Mouse (Mus musculus) limb, embryonic 13.5 days (tissue): ENCODE measurements at regions not wholly inside any gene's neighbourhood (a gene's known extent, or its start where the extent isn't known, plus 50 kb on each side); places are given as distances from the start of the nearest gene placed in this dataset.

Experiments used
- ATAC-seq: fragments of 200-750 bp; cut with Nextera tagmentation; 2 replicates; pipeline ENCODE4 v1.8.0; 2017; ENCODE audit warnings: low read depth, moderate number of reproducible peaks, moderate TSS enrichment; ENCODE audit not compliant: low FRiP score
- H3K27ac ChIP-seq: fragments of 300-500 bp; sonication (generic); 2 replicates; pipeline ENCODE4 v1.5.1; 2015; ENCODE audit warnings: inconsistent platforms, mild to moderate bottlenecking, moderate library complexity
- H3K27me3 ChIP-seq: fragments of 300-500 bp; sonication (generic); 2 replicates; pipeline ENCODE4 v1.6.1; 2015; ENCODE audit warnings: mild to moderate bottlenecking, inconsistent platforms
- H3K36me3 ChIP-seq: fragments of 300-500 bp; sonication (generic); 2 replicates; pipeline ENCODE4 v1.6.1; 2015; ENCODE audit warnings: inconsistent platforms, mild to moderate bottlenecking, moderate library complexity
- H3K4me1 ChIP-seq: fragments of 300-500 bp; sonication (generic); 2 replicates; pipeline ENCODE4 v1.6.1; 2015; ENCODE audit warnings: inconsistent platforms
- H3K4me2 ChIP-seq: fragments of 300-500 bp; sonication (generic); replicated peaks from 2 replicates; pipeline ENCODE4 v1.6.1; 2015; ENCODE audit warnings: inconsistent platforms, mild to moderate bottlenecking, moderate library complexity
- H3K4me3 ChIP-seq: fragments of 300-500 bp; sonication (generic); 2 replicates; pipeline ENCODE4 v1.5.1; 2015; ENCODE audit warnings: moderate library complexity, mild to moderate bottlenecking, inconsistent platforms
- H3K9ac ChIP-seq: fragments of 300-500 bp; sonication (generic); 2 replicates; pipeline ENCODE4 v1.6.1; 2015; ENCODE audit warnings: mild to moderate bottlenecking, inconsistent platforms
- H3K9me3 ChIP-seq: fragments of 300-500 bp; sonication (generic); 2 replicates; pipeline ENCODE4 v1.6.1; 2016; ENCODE audit warnings: inconsistent platforms
- WGBS: fragments of 180-500 bp; shearing (Covaris S2); methylation state at CpG from one replicate; pipeline ENCODE4 v1.1.7; 2015; 5-methylcytosine and 5-hydroxymethylcytosine counted together

- ATAC-seq, result no peak
- Histone ChIP-seq H3K4me1 (peaks cover 29% of the 10 kb centered on the region), H3K27me3 (no peaks in the 10 kb centered on the region), H3K4me3 (no peak overlapping the region), H3K36me3 (no peaks in the 10 kb centered on the region), H3K9ac (no peak overlapping the region), H3K27ac (no peak overlapping the region), H3K9me3 (no peaks in the 10 kb centered on the region), H3K4me2 (no peak overlapping the region)
- WGBS, result 27% methylated on average over 4 of the region's 4 CpGs
These were observed 163.0 kb upstream of the Tbx18 start for GRCm38 (mm10) chr9:87894051-87894450.

GRCm38 (mm10) chr9:87894596-87894995, 163.5 kb upstream of the Tbx18 start:
- Histone ChIP-seq H3K27ac (no peak overlapping the region), H3K36me3 (no peaks in the 10 kb centered on the region), H3K4me3 (no peak overlapping the region), H3K9ac (no peak overlapping the region), H3K4me2 (no peak overlapping the region), H3K9me3 (no peaks in the 10 kb centered on the region), H3K4me1 (peaks cover 29% of the 10 kb centered on the region), H3K27me3 (no peaks in the 10 kb centered on the region)
- no peak for ATAC-seq
- WGBS, result 58% methylated on average over 3 of the region's 3 CpGs

- Histone ChIP-seq H3K4me3 (no peak overlapping the region), H3K4me1 (peaks cover 36% of the 10 kb centered on the region), H3K9ac (no peak overlapping the region), H3K9me3 (no peaks in the 10 kb centered on the region), H3K27me3 (no peaks in the 10 kb centered on the region), H3K4me2 (no peak overlapping the region), H3K36me3 (no peaks in the 10 kb centered on the region), H3K27ac (no peak overlapping the region)
- 75% methylated on average over 4 of the region's 4 CpGs for WGBS
- no peak for ATAC-seq
These were observed 164.5 kb upstream of the Tbx18 start for GRCm38 (mm10) chr9:87895526-87895925.

GRCm38 (mm10) chr9:87897336-87897735, 166.3 kb upstream of the Tbx18 start:
- no peak overlapping the region for H3K27ac ChIP-seq
- no peak for ATAC-seq
- no peak overlapping the region for H3K4me2 ChIP-seq
- no peaks in the 10 kb centered on the region for H3K27me3 ChIP-seq
- no peak overlapping the region for H3K9ac ChIP-seq
- H3K36me3 ChIP-seq, result no peaks in the 10 kb centered on the region
- H3K4me1 ChIP-seq, result peaks cover 41% of the 10 kb centered on the region
- 60% methylated on average over 3 of the region's 3 CpGs for WGBS
- no peak overlapping the region for H3K4me3 ChIP-seq
- H3K9me3 ChIP-seq, result no peaks in the 10 kb centered on the region

GRCm38 (mm10) chr9:87899368-87899767, 168.3 kb upstream of the Tbx18 start:
- Histone ChIP-seq H3K27ac (no peak overlapping the region), H3K36me3 (no peaks in the 10 kb centered on the region), H3K4me3 (no peak overlapping the region), H3K9me3 (no peaks in the 10 kb centered on the region), H3K4me2 (no peak overlapping the region), H3K27me3 (no peaks in the 10 kb centered on the region), H3K4me1 (peaks cover 37% of the 10 kb centered on the region), H3K9ac (no peak overlapping the region)
- WGBS, result 30% methylated on average over 5 of the region's 5 CpGs
- ATAC-seq, result peak; percentile 80

GRCm38 (mm10) chr9:87899800-87900199, 168.7 kb upstream of the Tbx18 start:
- no peaks in the 10 kb centered on the region for H3K9me3 ChIP-seq
- H3K4me1 ChIP-seq, result peaks cover 34% of the 10 kb centered on the region
- H3K4me3 ChIP-seq, result no peak overlapping the region
- H3K36me3 ChIP-seq, result no peaks in the 10 kb centered on the region
- H3K27ac ChIP-seq, result no peak overlapping the region
- 49% methylated on average over 7 of the region's 7 CpGs for WGBS
- ATAC-seq, result peak; percentile 71; the same call in 1 of the 2 replicates
- H3K9ac ChIP-seq, result no peak overlapping the region
- no peaks in the 10 kb centered on the region for H3K27me3 ChIP-seq
- no peak overlapping the region for H3K4me2 ChIP-seq

GRCm38 (mm10) chr9:87921291-87921690, 190.2 kb upstream of the Tbx18 start:
- Histone ChIP-seq H3K4me1 (no peaks in the 10 kb centered on the region), H3K9ac (no peak overlapping the region), H3K36me3 (no peaks in the 10 kb centered on the region), H3K9me3 (no peaks in the 10 kb centered on the region), H3K27ac (no peak overlapping the region), H3K4me2 (no peak overlapping the region), H3K27me3 (no peaks in the 10 kb centered on the region), H3K4me3 (no peak overlapping the region)
- no peak for ATAC-seq
- WGBS, result 83% methylated on average over 8 of the region's 8 CpGs

- H3K4me3 ChIP-seq, result no peak overlapping the region
- no peak overlapping the region for H3K9ac ChIP-seq
- ATAC-seq, result no peak
- no peaks in the 10 kb centered on the region for H3K36me3 ChIP-seq
- H3K27me3 ChIP-seq, result no peaks in the 10 kb centered on the region
- H3K4me2 ChIP-seq, result no peak overlapping the region
- H3K27ac ChIP-seq, result no peak overlapping the region
- no peaks in the 10 kb centered on the region for H3K4me1 ChIP-seq
- no peaks in the 10 kb centered on the region for H3K9me3 ChIP-seq
- 88% methylated on average over 4 of the region's 4 CpGs for WGBS
These were observed 194.1 kb upstream of the Tbx18 start for GRCm38 (mm10) chr9:87925151-87925550.

- no peaks in the 10 kb centered on the region for H3K9me3 ChIP-seq
- no peaks in the 10 kb centered on the region for H3K27me3 ChIP-seq
- no peak overlapping the region for H3K4me2 ChIP-seq
- no peak overlapping the region for H3K4me3 ChIP-seq
- peaks cover 23% of the 10 kb centered on the region for H3K4me1 ChIP-seq
- no peak for ATAC-seq
- no peaks in the 10 kb centered on the region for H3K36me3 ChIP-seq
- 69% methylated on average over 5 of the region's 5 CpGs for WGBS
- H3K27ac ChIP-seq, result no peak overlapping the region
- H3K9ac ChIP-seq, result no peak overlapping the region
These were observed 202.2 kb upstream of the Tbx18 start for GRCm38 (mm10) chr9:87933230-87933629.

- Histone ChIP-seq H3K36me3 (no peaks in the 10 kb centered on the region), H3K9me3 (no peaks in the 10 kb centered on the region), H3K9ac (no peak overlapping the region), H3K27me3 (no peaks in the 10 kb centered on the region), H3K27ac (no peak overlapping the region), H3K4me2 (no peak overlapping the region), H3K4me3 (no peak overlapping the region), H3K4me1 (no peaks in the 10 kb centered on the region)
- no peak for ATAC-seq
- 88% methylated on average over 2 of the region's 2 CpGs for WGBS
These were observed 221.4 kb upstream of the Tbx18 start for GRCm38 (mm10) chr9:87952426-87952825.

- no peak for ATAC-seq
- Histone ChIP-seq H3K4me3 (no peak overlapping the region), H3K27ac (no peak overlapping the region), H3K4me2 (no peak overlapping the region), H3K27me3 (no peaks in the 10 kb centered on the region), H3K36me3 (no peaks in the 10 kb centered on the region), H3K9me3 (no peaks in the 10 kb centered on the region), H3K4me1 (no peaks in the 10 kb centered on the region), H3K9ac (no peak overlapping the region)
These were observed 223.9 kb upstream of the Tbx18 start for GRCm38 (mm10) chr9:87954941-87955340.

GRCm38 (mm10) chr9:87961796-87962195, 230.7 kb upstream of the Tbx18 start:
- Histone ChIP-seq H3K9ac (no peak overlapping the region), H3K9me3 (peaks cover 7% of the 10 kb centered on the region; the same call in 1 of the 2 replicates), H3K4me3 (no peak overlapping the region), H3K36me3 (no peaks in the 10 kb centered on the region), H3K4me2 (no peak overlapping the region), H3K4me1 (peaks cover 8% of the 10 kb centered on the region), H3K27me3 (peaks cover 4% of the 10 kb centered on the region; the same call in 1 of the 2 replicates), H3K27ac (no peak overlapping the region)
- ATAC-seq, result no peak
- 89% methylated on average over 4 of the region's 4 CpGs for WGBS

- ATAC-seq, result no peak
- Histone ChIP-seq H3K36me3 (no peaks in the 10 kb centered on the region), H3K27ac (no peak overlapping the region), H3K4me1 (peaks cover 8% of the 10 kb centered on the region), H3K9me3 (peaks cover 7% of the 10 kb centered on the region; the same call in 1 of the 2 replicates), H3K27me3 (peaks cover 5% of the 10 kb centered on the region; the same call in 1 of the 2 replicates), H3K4me2 (no peak overlapping the region), H3K9ac (no peak overlapping the region), H3K4me3 (no peak overlapping the region)
- 74% methylated on average over 2 of the region's 2 CpGs for WGBS
These were observed 233.4 kb upstream of the Tbx18 start for GRCm38 (mm10) chr9:87964508-87964907.
